Mouse (Mus musculus): ENCODE results near the gene Dynlrb1. TPM values are rescaled to one million over a fixed set of nuclear protein-coding genes. Genes with fewer than 3 reads are reported as not detected.

The Dynlrb1 gene
- total and polyA plus RNA-seq, 3 experiments = 193 to 329 TPM; not detected in 1

DNA sequence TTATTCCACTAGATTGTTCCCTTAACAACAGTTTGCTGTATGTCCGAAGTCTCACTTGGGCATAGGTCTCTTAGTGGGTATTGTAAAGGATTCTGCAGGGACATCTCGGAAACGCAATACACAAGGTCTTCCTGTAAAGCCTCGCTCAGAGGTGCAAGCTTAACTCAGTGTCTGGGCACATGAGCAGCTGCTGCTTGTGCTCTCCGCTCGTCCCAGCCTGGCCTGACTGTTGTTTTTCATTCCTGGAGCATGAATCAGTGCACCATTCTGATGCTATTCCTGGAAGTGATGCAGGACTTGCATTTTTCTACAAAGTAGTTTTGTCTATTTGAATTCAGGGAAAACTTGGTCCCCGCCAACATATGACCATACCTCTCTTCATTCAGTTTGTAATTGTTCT is 11.6 kb upstream of the Dynlrb1 start:
- Histone ChIP-seq H3K27ac (ENCODE audit: control insufficient read depth, low read depth, low read length) (no peak overlapping the region), H3K36me3 (ENCODE audit: control insufficient read depth in 1 of 2, insufficient read depth in 2 of 2, low read length in 2 of 2) (peaks cover 2 to 7% of the 10 kb centered on the region in 2 experiments; a peak in 3 of 4 replicates), H3K27me3 (ENCODE audit: control insufficient read depth in 1 of 2, insufficient read depth in 2 of 2, low read length in 2 of 2) (no peaks in the 10 kb centered on the region), H3K79me2 (ENCODE audit: control insufficient read depth, insufficient read depth, low read length, poor library complexity) (no peaks in the 10 kb centered on the region), H3K4me3 (ENCODE audit: control insufficient read depth in 1 of 2, insufficient read depth in 1 of 2, low read depth in 2 of 2, low read length in 2 of 2) (no peak overlapping the region), H3K9ac (ENCODE audit: control insufficient read depth, low read depth, low read length, poor library complexity, severe bottlenecking) (no peak overlapping the region), H3K9me3 (replicated peaks; ENCODE audit: insufficient read depth, low read length) (no peaks in the 10 kb centered on the region), H3K4me1 (ENCODE audit: control insufficient read depth in 1 of 2, insufficient read depth in 2 of 2, low read length in 2 of 2) (peaks cover 4% of the 10 kb centered on the region in 2 experiments; a peak in 2 of 4 replicates)
- TF ChIP-seq ELF1 (IDR thresholded peaks at IDR 0.05; ENCODE audit: low read depth, low read length) = no peak
- TF ChIP-seq HCFC1 (IDR thresholded peaks at IDR 0.05; ENCODE audit: low read depth, low read length) = no peak
- TF ChIP-seq NELFE (IDR thresholded peaks at IDR 0.05; ENCODE audit: low read depth, low read length) = no peak
- no peak for TF ChIP-seq MYB (IDR thresholded peaks at IDR 0.05; ENCODE audit: low read depth, low read length)
- TF ChIP-seq EP300 (IDR thresholded peaks at IDR 0.05; ENCODE audit: low read depth in 1 of 2, low read length in 2 of 2) = no peak
- no peak for TF ChIP-seq RCOR1 (IDR thresholded peaks at IDR 0.05; ENCODE audit: low read depth, low read length)
- no peak for TF ChIP-seq MAFK (IDR thresholded peaks at IDR 0.05; ENCODE audit: borderline replicate concordance, low read depth, low read length)
- no peak for TF ChIP-seq BHLHE40 (IDR thresholded peaks at IDR 0.05; ENCODE audit: borderline replicate concordance, low read depth, low read length)
- TF ChIP-seq CHD1 (IDR thresholded peaks at IDR 0.05; ENCODE audit: low read depth, low read length) = no peak
- TF ChIP-seq UBTF (IDR thresholded peaks at IDR 0.05; ENCODE audit: borderline replicate concordance, insufficient read depth, low read depth, low read length) = no peak
- no peak for TF ChIP-seq POLR2A (IDR thresholded peaks at IDR 0.05; ENCODE audit: control insufficient read depth in 1 of 2, insufficient read depth in 1 of 2, low read depth in 1 of 2, low read length in 2 of 2, poor library complexity in 1 of 2)
- no peak for TF ChIP-seq MXI1 (IDR thresholded peaks at IDR 0.05; ENCODE audit: low read depth, low read length)
- no peak for TF ChIP-seq MAX (IDR thresholded peaks at IDR 0.05; ENCODE audit: low read length)
- no peak for TF ChIP-seq TBP (IDR thresholded peaks at IDR 0.05; ENCODE audit: low read depth, low read length)
- TF ChIP-seq KAT2A (conservative IDR thresholded peaks at IDR 0.05; ENCODE audit: low read depth, low read length) = no peak
- TF ChIP-seq SMC3 (IDR thresholded peaks at IDR 0.05; ENCODE audit: low read depth, low read length) = no peak
- DNase-seq (ENCODE audit: low read depth, low spot score) = no peak

DNA sequence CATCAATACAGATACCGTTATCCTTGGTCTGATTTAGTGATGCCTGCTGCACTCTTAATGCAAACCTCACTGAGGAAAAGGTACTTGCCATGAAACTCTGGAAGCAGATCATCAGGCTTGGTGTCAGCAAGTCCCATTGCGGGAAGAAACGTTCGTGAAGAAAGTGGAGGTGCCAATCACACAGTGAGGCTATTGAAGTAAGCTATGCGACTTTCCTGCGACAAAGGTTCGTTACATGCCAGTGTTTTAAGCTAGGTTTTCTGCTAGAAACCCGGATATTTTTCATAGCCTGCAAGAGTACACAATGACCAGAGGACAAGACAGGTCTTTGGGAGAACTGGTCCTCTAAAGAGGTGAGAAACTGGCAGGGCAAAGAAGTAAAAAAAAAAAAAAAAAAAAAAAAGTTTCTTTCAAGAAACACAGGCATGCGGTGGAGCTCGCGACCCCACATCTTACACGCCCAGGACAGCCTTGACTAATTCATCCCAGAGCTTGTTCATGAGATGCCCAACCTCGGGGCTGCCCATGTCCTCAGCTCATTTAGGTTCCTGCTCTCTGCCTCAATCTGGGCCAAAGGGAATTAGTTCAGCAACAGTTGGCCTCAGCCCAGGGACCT is 479 bp upstream of the Dynlrb1 start:
- Histone ChIP-seq H3K4me3 (ENCODE audit: control insufficient read depth in 1 of 2, insufficient read depth in 1 of 2, low read depth in 2 of 2, low read length in 2 of 2) (peak overlapping the region; percentile 86 to 97), H3K36me3 (ENCODE audit: control insufficient read depth in 1 of 2, insufficient read depth in 2 of 2, low read length in 2 of 2) (peaks cover 0 to under 1% of the 10 kb centered on the region in 2 experiments; a peak in 1 of 4 replicates), H3K9ac (ENCODE audit: control insufficient read depth, low read depth, low read length, poor library complexity, severe bottlenecking) (peak overlapping the region; percentile 80), H3K4me1 (ENCODE audit: control insufficient read depth in 1 of 2, insufficient read depth in 2 of 2, low read length in 2 of 2) (peaks cover 0 to 16% of the 10 kb centered on the region in 2 experiments; a peak in 2 of 4 replicates), H3K79me2 (ENCODE audit: control insufficient read depth, insufficient read depth, low read length, poor library complexity) (peaks cover 31% of the 10 kb centered on the region), H3K9me3 (replicated peaks; ENCODE audit: insufficient read depth, low read length) (no peaks in the 10 kb centered on the region), H3K27me3 (ENCODE audit: control insufficient read depth in 1 of 2, insufficient read depth in 2 of 2, low read length in 2 of 2) (no peaks in the 10 kb centered on the region), H3K27ac (ENCODE audit: control insufficient read depth, low read depth, low read length) (peak overlapping the region; percentile 57)
- TF ChIP-seq MXI1 (IDR thresholded peaks at IDR 0.05; ENCODE audit: low read depth, low read length) (peak; percentile 73), SIN3A (IDR thresholded peaks at IDR 0.05; ENCODE audit: low read length) (peak; percentile 61; the same call in 1 of the 2 replicates), ELF1 (IDR thresholded peaks at IDR 0.05; ENCODE audit: low read depth, low read length) (no peak), ZNF384 (IDR thresholded peaks at IDR 0.05; ENCODE audit: low read depth, low read length) (peak; percentile 78)
- DNase-seq (ENCODE audit: low read depth, low spot score) = peak; percentile 52
